Mouse (Mus musculus): ENCODE data around the gene Bmper.

DNA sequence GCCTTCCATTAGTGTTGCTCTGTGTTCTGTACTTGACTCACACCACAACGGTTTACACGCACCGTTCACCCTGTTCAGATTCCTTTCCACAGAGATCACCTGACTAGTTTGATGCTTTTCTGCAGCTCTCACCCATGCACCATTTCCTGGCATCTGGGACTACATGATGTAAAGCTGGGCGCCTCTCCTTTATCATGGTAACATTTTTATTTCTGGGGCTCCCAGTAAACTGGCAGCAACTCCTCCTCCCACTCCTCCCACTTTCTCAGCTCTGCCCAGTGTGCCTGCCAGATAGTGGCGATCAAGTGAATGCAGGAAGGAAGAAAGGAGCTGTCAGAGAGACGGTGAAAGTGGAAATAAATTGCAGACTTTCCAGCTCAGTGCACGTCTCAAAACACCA lies 45.7 kb downstream of the Bmper start:
- TF ChIP-seq CTCF (conservative IDR thresholded peaks at IDR 0.05 in 1 of 2, IDR thresholded peaks at IDR 0.05 in 1 of 2; ENCODE audit: low read depth in 2 of 2, low read length in 2 of 2) (no peak), MAFK (IDR thresholded peaks at IDR 0.05; ENCODE audit: insufficient replicate concordance, low read length) (no peak), JUND (conservative IDR thresholded peaks at IDR 0.05; ENCODE audit: low read depth, low read length) (no peak), GABPA (IDR thresholded peaks at IDR 0.05; ENCODE audit: insufficient replicate concordance, low read depth, low read length) (no peak), SMC3 (IDR thresholded peaks at IDR 0.05; ENCODE audit: low read depth, low read length) (no peak), MAX (IDR thresholded peaks at IDR 0.05; ENCODE audit: low read length) (no peak), SIN3A (IDR thresholded peaks at IDR 0.05; ENCODE audit: low read length) (no peak), EP300 (IDR thresholded peaks at IDR 0.05; ENCODE audit: low read length) (no peak), HCFC1 (IDR thresholded peaks at IDR 0.05; ENCODE audit: low read depth, low read length) (no peak), POLR2A (IDR thresholded peaks at IDR 0.05; ENCODE audit: low read depth, low read length) (no peak), ZNF384 (IDR thresholded peaks at IDR 0.05; ENCODE audit: low read depth, low read length) (no peak), USF2 (conservative IDR thresholded peaks at IDR 0.05; ENCODE audit: low read depth, low read length) (no peak), UBTF (IDR thresholded peaks at IDR 0.05; ENCODE audit: low read depth, low read length) (no peak), RCOR1 (conservative IDR thresholded peaks at IDR 0.05; ENCODE audit: low read depth, low read length) (no peak)
